Mouse (Mus musculus): Measurements from ENCODE around the gene Chmp4b.

Chmp4b gene

DNA sequence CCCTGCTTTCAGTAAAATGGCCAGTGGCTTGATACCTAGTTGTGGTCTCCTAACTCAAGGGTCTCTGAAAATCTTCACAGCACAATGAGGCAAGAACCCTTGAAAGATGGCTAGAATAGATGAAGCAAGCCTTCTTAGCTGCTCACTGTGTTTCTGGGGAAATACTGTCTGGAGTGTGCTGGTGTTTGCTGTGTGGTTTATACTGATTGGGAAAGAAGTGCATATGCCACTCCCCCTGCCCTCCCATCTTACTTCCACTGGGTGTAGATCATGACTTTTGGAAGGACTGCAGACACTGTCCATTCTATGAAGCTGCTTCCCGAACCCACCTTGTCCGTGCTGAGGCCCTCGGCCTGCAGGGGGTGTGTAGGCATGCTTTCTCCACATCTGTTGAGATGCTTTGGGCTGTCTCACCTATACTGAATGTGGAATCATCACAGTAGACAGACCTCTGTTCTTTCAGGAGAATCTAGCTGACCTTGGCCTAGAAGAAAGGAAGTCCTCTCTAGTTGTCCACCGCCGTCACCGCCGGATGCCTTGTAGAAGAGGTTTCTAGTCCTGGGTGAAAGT is 33.5 kb downstream of the Chmp4b start:
- DNase-seq (ENCODE audit: low read depth): peak; percentile 70

DNA sequence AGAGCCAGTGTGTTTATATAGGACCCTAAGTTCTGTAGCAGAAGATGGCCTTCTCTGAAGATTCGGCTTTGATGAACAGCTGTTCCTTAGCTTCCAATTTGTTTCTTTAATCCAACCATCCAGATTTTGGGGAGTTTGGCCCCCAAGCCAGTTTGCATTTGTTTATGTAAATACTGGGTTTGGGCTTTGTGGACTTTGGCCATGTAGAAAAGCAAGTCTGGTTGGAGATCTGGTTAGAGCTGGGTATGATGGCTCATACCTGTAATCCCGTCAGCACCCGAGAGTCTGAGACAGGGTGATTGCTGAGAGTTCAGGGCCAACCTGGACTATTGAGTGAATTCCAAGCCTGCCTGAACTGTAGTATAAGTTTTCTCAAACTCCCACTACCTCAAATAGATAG is 34.3 kb downstream of the Chmp4b start:
- no peak for DNase-seq (ENCODE audit: low read depth)

DNA sequence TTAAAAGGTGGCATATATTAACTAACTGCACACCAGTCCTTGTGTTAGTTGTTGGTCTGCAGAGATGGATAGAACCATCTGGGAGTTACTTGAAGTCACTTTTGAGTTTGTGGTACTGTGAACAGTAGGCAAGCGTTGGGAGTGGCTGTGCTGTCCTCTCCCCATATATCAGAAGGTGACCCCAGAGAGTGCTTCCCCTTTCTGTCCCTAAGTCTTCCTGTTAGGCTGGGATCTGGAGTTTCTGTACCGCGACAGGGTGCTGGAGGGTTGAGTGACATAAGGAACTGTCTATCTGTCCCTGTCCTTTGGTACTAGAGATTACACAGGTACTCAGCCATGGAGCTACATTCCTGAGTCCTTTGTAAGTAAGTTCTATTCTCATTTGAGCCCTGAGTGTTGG is 35.3 kb downstream of the Chmp4b start:
- peak; percentile 20 for DNase-seq (ENCODE audit: low read depth)

DNA sequence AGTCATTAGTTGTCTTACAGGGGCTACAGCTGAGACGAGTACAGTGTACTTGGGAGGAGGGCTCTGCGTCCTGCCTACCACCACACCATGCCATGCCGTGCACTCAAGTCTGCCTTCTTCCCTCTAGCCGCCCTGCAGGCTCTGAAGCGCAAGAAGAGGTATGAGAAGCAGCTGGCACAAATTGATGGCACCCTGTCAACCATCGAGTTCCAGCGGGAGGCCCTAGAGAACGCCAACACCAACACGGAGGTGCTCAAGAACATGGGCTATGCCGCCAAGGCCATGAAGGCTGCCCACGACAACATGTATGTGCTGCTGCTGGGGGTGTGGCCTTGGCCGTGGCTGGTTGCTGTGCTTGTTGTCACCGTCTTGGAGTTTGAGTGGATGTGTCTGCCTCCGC is 37.9 kb downstream of the Chmp4b start:
- DNase-seq (ENCODE audit: low read depth): no peak

DNA sequence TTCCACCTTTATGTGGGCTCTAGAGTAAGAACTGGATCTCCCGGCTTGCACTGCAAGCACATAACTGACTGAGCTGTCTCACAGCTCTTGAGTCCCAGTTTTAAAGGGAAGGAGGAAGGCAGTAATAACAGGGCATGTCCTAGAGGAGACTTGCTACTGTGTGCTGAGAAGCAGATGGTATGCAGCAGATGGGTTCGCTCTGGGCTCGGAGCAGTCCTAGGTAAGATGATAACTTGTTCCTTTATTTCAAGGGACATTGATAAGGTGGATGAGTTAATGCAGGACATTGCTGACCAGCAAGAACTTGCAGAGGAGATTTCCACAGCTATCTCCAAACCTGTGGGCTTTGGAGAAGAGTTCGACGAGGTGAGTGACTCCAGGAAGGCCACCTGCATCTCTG is 39.5 kb downstream of the Chmp4b start:
- DNase-seq (ENCODE audit: low read depth): no peak

DNA sequence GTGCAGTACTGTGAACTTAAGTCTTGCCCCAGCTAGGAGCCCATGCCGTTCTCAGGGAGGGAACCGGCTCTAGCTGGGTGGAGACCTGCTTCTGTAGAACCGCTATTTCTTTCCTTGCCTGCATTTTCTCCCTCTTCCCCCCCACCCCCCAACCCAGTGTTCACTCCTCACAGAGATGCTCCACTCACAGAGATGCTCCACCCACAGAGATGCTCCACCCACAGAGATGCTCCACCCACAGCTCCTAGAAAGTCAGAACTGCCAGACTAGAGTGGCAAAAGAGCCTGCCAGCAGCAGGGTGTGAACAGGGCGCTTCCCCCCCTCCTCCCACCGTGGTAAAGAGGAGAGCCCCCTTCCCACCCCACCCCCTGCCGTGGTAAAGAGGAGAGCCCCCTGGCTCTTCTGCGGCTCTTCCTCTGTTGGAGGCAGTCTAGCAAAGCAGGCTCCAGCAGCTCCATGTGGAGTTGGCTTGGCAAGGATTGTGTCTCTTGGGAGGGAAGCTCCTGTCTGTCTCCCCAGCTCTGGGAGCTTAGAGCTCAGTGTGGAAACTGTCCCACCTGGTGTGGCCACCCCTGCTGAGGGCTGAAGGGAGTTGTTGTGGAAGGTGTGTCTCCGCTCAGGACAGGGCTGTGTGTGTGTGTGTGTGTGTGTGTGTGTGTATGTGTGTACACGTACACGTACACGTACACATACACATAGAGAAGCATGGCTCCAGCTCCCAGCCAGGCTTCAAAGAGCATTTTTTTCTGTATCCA is 41.9 kb downstream of the Chmp4b start:
- no peak for DNase-seq (ENCODE audit: low read depth)

DNA sequence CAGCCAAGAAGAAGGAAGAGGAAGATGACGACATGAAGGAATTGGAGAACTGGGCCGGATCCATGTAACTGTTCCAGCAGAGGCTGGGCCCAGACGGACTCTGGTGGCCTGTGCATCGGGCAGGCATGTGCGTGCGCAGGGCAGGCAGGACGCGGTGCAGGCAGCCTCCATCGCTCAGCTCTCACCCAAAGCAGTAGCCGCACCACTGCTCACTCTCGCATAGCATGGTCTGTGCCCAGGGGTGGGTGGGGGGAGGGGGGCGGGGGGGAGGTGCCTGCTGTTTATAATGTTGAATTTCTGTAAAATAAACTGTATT is 42.4 kb downstream of the Chmp4b start:
- no peak for DNase-seq (ENCODE audit: low read depth)

DNA sequence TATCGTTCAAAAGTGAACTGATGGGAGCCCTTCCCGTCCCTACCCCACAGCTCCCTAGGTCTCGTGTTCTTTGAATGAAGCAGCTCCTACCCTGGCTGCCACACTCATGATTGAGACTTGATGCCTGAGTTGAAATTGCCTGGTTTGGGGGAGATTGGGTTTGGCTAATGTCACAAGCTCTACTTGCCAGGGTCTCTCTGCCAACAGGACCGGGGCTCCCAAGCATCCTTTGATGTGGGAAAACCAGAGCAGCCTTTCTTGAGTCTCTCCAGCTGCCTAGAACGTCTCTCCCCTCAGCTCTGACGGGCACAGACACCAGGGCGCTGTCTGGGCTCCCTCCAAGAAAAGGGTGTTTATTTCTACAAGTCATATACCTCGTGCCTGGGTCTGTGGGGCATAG is 44.2 kb downstream of the Chmp4b start:
- DNase-seq (ENCODE audit: low read depth): no peak

DNA sequence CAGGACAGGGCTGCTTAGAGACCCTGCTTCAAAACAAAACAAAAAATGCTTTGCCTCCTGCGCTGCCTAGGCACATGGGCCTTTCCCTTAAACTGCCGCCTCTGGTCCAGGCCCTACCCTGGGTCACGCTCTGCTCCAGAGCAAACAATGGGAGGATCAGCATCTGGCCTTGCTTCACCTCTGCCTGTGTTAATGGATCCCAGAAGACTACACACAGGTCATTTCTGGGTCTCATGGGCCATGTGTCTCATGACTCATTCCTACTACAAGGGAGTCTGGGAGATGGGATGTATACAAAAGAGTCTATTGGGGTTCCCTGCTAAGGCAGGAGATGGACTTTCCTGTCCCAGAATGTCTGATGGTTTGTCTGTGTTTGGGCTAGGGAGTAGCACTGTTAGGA is 45.2 kb downstream of the Chmp4b start:
- DNase-seq (ENCODE audit: low read depth): no peak

DNA sequence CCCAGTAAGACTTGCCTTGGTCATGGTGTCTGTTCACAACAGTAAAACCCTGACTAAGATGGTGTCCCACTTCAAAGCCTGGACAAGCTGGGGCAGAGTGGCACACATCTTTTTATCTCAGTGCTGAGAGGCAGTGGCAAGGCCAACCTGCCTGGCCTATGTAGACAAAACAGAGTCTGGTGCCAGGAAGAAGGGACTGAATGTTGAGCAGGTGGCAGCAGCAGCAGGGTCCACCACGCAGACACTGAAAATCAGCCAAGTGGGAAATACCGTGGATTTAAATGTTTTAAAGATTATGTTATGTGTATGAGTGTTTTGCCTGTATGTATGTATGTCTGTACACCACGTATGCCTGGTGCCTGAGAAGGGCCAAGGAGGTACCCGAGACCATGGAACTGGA is 47.9 kb downstream of the Chmp4b start:
- DNase-seq (ENCODE audit: low read depth): no peak

DNA sequence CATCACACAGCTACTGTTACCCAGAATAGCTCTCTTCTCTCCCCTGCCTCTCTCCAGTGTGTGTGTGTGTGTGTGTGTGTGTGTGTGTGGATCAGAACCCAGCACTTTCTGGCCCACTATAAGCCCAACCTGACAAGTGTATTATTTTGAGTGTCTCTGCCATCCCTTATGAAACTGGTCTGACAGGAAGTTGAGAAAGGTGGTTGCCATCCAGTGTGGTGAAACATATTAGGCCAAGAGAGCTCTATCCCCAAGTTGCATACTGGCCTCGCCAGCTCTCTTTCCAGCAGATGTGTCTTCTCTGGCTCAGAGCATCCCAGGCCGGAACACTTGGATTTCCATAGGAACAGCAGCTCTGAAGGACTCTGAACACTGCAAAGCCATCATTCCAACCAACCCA is 48.7 kb downstream of the Chmp4b start:
- peak; percentile 48 for DNase-seq (ENCODE audit: low read depth)

DNA sequence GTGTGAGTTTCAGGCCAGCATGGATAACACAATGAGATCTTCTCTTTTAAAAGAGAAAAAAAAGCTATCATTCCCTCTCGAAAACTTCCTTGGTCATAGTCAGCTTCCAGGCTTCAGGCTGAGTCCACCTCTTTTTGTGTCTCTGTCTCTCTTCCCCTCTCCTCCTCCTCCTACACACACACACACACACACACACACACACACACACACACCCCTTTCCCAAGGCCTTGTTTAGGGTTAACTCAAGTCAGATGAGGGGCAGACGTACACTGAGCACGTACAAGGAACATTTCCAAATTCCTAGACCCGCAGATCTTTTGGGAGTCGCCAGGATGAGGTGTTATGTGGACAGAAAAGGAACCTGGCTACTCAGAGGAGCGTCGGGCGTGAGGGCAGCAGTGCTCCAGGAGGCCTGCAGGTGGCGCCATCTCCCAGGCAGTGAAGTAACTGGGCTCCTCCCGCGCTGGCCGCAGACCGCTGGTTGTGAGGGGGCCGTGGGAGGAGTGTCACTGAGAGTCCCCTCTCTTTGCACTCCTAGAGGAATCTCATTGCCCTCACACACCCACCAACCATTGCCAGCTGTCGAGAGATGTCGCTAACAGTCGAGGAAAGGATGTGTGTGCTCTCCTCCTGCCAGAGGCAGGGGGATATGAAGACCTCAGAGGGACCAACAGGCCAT is 51.3 kb downstream of the Chmp4b start:
- DNase-seq (ENCODE audit: low read depth): peak; percentile 69

DNA sequence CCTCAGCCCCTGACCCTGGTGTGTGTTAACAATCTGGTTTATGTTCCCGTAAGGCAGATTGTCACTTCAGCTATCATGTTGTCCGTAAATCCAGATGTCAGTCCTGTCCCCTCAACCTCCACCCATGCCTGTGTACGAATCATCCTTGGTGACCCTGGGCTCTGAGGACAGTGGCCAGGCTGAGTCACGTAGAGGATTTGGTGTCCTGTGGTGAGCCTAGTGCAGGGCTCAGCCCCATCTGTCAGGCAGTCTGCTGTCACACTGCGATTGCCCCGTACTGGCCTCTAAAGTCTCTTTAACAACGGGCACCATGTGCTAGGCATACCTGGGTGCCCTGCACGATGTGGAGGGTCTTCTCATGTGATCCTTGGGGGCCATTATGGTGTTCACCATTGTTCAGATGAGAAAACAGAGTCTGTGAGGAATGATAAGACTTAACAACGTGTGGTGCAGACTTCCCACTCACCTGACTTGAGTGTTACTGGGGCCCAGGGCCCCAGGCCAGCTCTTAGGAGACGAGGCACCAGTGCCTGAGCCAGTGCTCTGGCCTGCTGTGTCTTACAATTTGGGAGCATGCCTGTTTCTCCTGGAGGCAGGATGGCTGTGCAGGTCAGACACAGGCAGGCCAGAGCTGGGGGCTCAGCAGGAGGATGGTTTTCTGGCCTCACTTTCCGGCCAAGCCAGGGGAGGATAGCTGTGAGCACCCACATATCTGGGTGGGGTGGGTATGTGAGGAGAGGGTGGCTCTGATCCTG is 55.2 kb downstream of the Chmp4b start:
- no peak for DNase-seq (ENCODE audit: low read depth)

DNA sequence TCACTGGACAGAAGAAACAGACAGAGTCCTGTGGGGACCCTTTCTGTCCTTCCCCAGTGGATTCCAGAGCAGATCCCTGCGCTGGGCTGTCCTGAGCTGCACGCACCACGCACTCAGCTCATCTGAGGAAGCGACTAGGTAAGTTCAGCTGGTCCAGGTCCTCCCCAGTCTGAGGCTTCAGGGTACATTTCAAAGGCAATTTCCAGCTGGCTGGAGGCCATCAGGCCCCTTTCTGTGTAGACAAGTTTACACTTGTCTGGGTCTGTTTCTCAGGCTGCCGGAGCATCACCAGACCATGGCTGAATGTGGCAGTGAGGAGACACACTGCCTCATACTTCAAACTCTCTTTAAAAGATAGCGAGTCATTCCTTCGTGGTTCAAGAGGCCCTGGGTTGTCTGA is 55.8 kb downstream of the Chmp4b start:
- no peak for DNase-seq (ENCODE audit: low read depth)

DNA sequence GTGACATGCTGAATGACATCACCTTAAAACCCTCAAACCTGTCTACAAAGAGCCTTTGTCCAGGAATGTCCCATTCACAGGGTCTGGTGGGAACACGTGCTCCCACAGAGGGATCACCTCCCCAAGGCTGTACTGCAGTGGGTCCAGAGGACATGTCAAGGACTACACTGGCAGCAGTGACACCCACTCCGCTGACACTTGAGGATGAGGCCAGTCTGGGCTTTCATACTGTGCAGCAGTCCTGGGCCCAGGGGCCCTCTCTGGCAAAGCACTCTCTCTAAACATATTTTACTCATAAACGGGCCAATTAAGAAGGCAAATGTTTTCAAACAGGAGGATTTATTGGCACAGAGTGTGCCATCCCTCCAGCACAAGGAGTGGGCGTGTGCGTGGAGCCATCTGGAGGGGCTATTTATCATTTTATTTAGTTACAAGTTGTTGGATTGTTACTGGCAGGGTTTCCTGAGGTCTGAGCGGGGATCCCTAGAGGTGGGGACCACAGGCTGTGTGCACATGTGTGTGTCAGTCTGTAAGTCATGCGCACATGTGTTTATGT is 56.4 kb downstream of the Chmp4b start:
- DNase-seq (ENCODE audit: low read depth): no peak

DNA sequence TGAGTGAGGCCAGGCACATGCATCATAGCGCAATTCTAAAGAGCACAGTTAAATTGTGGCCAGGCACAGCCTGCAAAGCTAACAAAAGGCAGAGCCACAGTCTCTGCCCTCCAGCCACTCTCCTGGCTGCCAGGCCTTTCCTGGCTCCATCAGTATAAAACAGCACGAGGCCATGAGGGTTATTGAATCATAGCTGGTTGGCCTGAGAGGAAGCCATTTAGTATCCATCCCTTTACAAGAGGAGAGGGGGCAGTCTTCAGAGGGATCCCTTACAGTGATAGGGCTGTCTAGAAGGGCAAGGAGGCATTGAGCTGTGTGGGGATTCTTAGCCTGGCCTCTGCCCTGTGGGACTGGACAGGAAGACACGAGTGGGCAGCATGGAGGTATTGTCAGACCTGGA is 60.2 kb downstream of the Chmp4b start:
- DNase-seq (ENCODE audit: low read depth): no peak

DNA sequence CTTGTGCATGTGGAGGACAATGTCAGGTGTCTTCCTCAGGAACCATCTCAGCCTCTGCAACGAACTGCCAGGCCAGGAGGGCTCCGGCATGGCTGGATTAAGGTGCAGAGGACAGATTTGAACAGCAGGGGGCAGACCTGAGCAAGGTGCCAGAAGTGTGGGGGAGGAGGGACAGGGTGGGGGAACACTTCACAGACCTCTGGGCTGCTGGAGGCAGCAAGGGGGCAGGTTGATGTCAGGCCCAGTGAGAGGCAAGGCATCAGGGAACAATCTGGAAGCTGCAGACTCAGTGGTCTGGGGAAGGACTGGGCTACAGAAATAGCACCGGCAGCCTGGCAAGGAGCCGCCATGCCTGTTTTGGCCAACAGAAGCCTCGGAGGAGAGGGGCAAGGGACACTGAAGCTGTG is 60.8 kb downstream of the Chmp4b start:
- peak; percentile 51 for DNase-seq (ENCODE audit: low read depth)

DNA sequence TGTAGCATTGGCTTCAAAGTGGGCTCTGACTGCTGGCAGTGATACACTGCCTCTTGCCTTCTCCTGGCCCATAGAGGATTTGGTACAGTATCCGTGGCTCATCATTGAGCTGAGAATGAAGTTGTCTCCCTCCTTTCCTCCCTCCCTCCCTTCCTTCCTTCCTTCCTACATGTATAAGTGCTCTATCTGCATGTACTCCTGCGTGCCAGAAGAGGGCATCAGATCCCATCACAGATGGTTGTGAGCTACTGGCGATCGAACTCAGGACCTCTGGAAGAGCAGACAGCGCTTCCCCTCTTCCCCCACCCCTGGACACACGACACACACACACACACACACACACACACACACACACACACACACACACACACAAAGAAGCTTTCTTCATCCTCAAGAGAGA is 61.6 kb downstream of the Chmp4b start:
- DNase-seq (ENCODE audit: low read depth): peak; percentile 76

DNA sequence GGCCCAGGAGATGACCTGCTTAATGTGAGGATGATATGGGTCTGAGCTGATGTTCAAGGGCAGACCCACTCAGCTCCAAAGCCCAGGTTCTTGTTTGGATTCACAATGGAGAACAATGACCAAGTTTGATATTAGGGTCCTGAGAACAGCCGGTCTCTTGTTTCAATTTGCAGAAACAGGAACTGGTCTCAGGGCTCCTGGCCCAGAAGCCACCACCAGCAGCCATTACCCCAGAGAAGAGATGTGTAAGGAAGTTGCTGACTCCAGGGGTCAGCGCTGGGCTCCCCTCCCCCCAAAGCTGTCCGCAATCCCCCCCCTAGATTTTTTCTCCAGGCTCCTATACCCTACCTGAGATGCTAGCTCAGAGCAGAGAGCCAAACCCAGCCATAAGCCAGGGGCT is 62.5 kb downstream of the Chmp4b start:
- DNase-seq (ENCODE audit: low read depth): peak; percentile 32

DNA sequence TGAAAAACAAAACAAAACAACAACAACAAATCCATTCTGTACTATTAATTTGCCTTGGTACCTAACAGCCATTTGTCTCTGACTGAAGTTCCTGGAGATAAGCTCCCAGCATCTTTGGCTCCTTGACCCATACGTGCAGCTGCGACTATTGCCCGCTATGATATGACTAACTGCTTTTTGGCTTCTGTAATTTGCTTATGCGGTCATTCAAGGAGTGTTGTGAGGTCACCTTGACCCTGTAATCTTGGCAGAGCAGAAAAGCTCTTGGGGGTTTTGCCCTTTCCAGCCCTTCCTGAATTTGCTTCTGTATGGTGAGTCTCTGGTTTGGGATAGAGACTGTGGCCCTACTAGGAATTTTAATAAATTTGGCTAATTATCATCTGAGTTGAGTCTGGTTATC is 65.1 kb downstream of the Chmp4b start:
- DNase-seq (ENCODE audit: low read depth): no peak

DNA sequence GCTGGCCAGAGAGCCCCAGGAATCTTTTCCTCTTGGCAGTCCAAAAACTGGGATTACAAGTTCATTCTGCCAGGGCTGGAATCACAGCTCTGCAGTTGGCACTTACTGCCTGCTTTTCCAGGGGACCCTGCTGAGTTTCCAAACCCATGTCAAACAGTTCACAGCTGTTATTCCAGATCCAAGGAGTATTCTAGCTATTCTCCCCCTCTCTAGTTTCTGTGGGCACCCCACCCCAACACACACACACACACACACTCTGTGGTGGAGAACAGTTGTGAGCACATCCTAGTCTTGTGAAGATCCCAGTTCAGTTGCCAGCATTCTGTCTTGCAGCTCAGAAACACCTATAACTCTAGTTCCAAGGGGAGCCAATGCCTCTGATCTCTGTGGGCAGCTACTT is 65.6 kb downstream of the Chmp4b start:
- DNase-seq (ENCODE audit: low read depth): no peak

DNA sequence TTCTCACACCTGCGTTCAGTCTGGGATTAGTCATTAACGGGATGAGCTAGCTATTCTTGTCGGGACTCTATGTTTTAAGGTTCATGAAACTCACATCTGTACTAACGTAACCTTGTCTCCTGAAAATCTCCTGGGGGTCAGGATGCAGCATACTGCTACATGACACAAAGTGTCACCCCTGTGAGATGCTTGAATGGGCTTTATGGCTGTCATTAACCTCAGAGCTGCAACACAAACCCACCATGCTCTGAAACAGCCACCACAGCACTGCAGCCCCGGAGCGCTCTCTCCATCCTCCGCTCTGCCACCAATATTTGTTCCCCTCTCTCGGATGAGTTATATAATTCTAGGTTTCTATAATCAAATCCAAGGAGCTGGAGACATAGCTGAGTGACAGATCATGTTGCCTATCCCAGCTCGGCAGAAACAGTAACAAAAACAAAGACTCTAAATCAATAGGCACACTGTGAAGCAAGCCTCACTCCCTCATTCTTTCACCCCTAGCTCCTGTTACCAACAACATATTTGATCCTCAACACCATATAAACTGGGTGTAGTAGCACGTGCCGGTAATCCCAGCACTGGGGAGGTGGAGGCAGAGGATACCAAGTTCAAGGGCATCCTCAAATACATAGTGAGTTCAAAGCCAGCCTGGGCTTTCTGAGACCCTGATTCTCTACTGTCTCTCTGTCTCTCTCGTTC is 67.5 kb downstream of the Chmp4b start:
- DNase-seq (ENCODE audit: low read depth): no peak
